Mouse (Mus musculus): ENCODE data around the gene Rnf167. TPM values are rescaled to one million over a fixed set of nuclear protein-coding genes. Genes with fewer than 3 reads are reported as not detected.
A peak's percentile ranks its signal among the peaks of the same experiment; 100 is the strongest.

Gene Rnf167
- total and polyA plus RNA-seq, 3 experiments = 23.5 to 31.7 (median 25.5) TPM

GRCm38 (mm10) chr11:70615516-70616093, 31.4 kb upstream of the Rnf167 start, which contains the start of gene 4930544D05Rik:
4930544D05Rik (plus strand) TSS chr11:70615848.
- Histone ChIP-seq H3K79me2 (replicated peaks; ENCODE audit: control insufficient read depth, extremely low read depth, insufficient read depth, poor library complexity, severe bottlenecking) (no peaks in the 10 kb centered on the region), H3K36me3 (replicated peaks in 1 of 2; ENCODE audit: control insufficient read depth in 1 of 2, insufficient read depth in 1 of 2, low read length in 1 of 2) (peaks cover 21 to 56% of the 10 kb centered on the region in 2 experiments), H3K4me2 (ENCODE audit: insufficient read depth, low read depth, poor library complexity, severe bottlenecking) (0 out of 2 replicates have a peak within 1 kb of the TSS, but pooled peaks have one; percentile 23), H3K27ac (ENCODE audit: insufficient read depth, low read depth) (no peak within 1 kb of the TSS), H3K27me3 (replicated peaks) (no peaks in the 10 kb centered on the region), H3K4me1 (ENCODE audit: control insufficient read depth in 1 of 2, insufficient read depth in 2 of 2) (peaks cover 0 to 20% of the 10 kb centered on the region in 2 experiments; a peak in 2 of 4 replicates), H3K4me3 (replicated peaks in 1 of 3; ENCODE audit: low read depth in 2 of 3, low read length in 2 of 3, poor library complexity in 1 of 3) (peak within 1 kb of the TSS in 2 of 3 experiments; percentile 26 to 36), H3K9me3 (replicated peaks; ENCODE audit: low read length) (no peaks in the 10 kb centered on the region), H3K9ac (ENCODE audit: insufficient read depth, low read depth) (no peak within 1 kb of the TSS)
- TF ChIP-seq MAX (IDR thresholded peaks at IDR 0.05; ENCODE audit: low read length) (no peak), ZC3H11A (IDR thresholded peaks at IDR 0.05; ENCODE audit: low read depth, low read length) (no peak), JUN (IDR thresholded peaks at IDR 0.05; ENCODE audit: insufficient read depth, low read depth, low read length) (no peak), UBTF (IDR thresholded peaks at IDR 0.05; ENCODE audit: low read depth, low read length) (no peak), POLR2AphosphoS2 (IDR thresholded peaks at IDR 0.05; ENCODE audit: low read depth, low read length) (no peak), EP300 (IDR thresholded peaks at IDR 0.05; ENCODE audit: low read length) (no peak)
- in situ Hi-C loops (cut with MboI; ENCODE audit: low pct_ligation_motif_present, low pct_unique_long_range_greater_than_20kb, low sequenced_read_pairs) (loop anchor here (5.0 to 25.0 kb wide), 2 partner anchors 203 to 378 kb away; partner anchors contain the start of genes 0610010K14Rik, Bcl6b, Gm21988 and Pelp1), dilution Hi-C loops (cut with MboI; ENCODE audit: extremely low pct_ligation_motif_present, extremely low pct_unique_long_range_greater_than_20kb, low sequenced_read_pairs) (no loop called here)
- DNase-seq (ENCODE audit: extremely low read depth) = no peak

- TF ChIP-seq SMC3 (IDR thresholded peaks at IDR 0.05; ENCODE audit: low read depth, low read length) (no peak), BHLHE40 (IDR thresholded peaks at IDR 0.05; ENCODE audit: low read depth, low read length) (no peak), ZKSCAN1 (IDR thresholded peaks at IDR 0.05; ENCODE audit: borderline replicate concordance, low read depth, low read length) (no peak), UBTF (IDR thresholded peaks at IDR 0.05; ENCODE audit: low read depth, low read length) (no peak), JUN (IDR thresholded peaks at IDR 0.05; ENCODE audit: insufficient read depth, low read depth, low read length) (no peak), CTCF (conservative IDR thresholded peaks at IDR 0.05 in 1 of 2, IDR thresholded peaks at IDR 0.05 in 1 of 2; ENCODE audit: low read depth in 2 of 2, low read length in 2 of 2) (no peak), POLR2A (IDR thresholded peaks at IDR 0.05; ENCODE audit: low read depth, low read length) (no peak), ZNF384 (IDR thresholded peaks at IDR 0.05; ENCODE audit: low read depth, low read length) (no peak), SIN3A (IDR thresholded peaks at IDR 0.05; ENCODE audit: low read length) (no peak), CHD1 (IDR thresholded peaks at IDR 0.05; ENCODE audit: low read depth, low read length) (no peak), PAX5 (IDR thresholded peaks at IDR 0.05; ENCODE audit: low read length) (no peak)
- H3K79me2 ChIP-seq (replicated peaks; ENCODE audit: control insufficient read depth, extremely low read depth, insufficient read depth, poor library complexity, severe bottlenecking) = no peaks in the 10 kb centered on the region
- DNase-seq (ENCODE audit: extremely low read depth) = no peak
- no peaks in the 10 kb centered on the region for H3K9me3 ChIP-seq (replicated peaks; ENCODE audit: low read length)
- H3K4me2 ChIP-seq (ENCODE audit: insufficient read depth, low read depth, poor library complexity, severe bottlenecking) = no peak within 1 kb of the TSS
- H3K27me3 ChIP-seq (replicated peaks) = no peaks in the 10 kb centered on the region
- in situ Hi-C loops (cut with MboI; ENCODE audit: low pct_ligation_motif_present, low pct_unique_long_range_greater_than_20kb, low sequenced_read_pairs) (loop anchor here (5.0 to 25.0 kb wide), 2 partner anchors 207 to 382 kb away; partner anchors contain the start of genes 0610010K14Rik, Bcl6b, Gm21988 and Pelp1), dilution Hi-C loops (cut with MboI; ENCODE audit: extremely low pct_ligation_motif_present, extremely low pct_unique_long_range_greater_than_20kb, low sequenced_read_pairs) (no loop called here)
- no peak within 1 kb of the TSS for H3K4me3 ChIP-seq (replicated peaks in 1 of 3; ENCODE audit: low read depth in 2 of 3, low read length in 2 of 3, poor library complexity in 1 of 3)
- no peak within 1 kb of the TSS for H3K27ac ChIP-seq (ENCODE audit: insufficient read depth, low read depth)
- H3K36me3 ChIP-seq (replicated peaks in 1 of 2; ENCODE audit: control insufficient read depth in 1 of 2, insufficient read depth in 1 of 2, low read length in 1 of 2) = peaks cover 0 to 27% of the 10 kb centered on the region in 2 experiments
- no peak within 1 kb of the TSS for H3K9ac ChIP-seq (ENCODE audit: insufficient read depth, low read depth)
- H3K4me1 ChIP-seq (ENCODE audit: control insufficient read depth in 1 of 2, insufficient read depth in 2 of 2) = peaks cover 0 to 24% of the 10 kb centered on the region in 2 experiments; a peak in 2 of 4 replicates
Measured at GRCm38 (mm10) chr11:70619101-70619500, 27.9 kb upstream of the Rnf167 start, which contains the start of gene Chrne. Chrne (minus strand) TSS chr11:70619216.

All from CH12.LX (cell line).